Mouse (Mus musculus) ES-Bruce4 (cell line): ENCODE results near the gene Zfp874a. TPM values are rescaled to one million over a fixed set of nuclear protein-coding genes. Genes with fewer than 3 reads are reported as not detected.
"Not testable (repeated sequence)": the region's sequence is repeated elsewhere in the genome, so short reads cannot be mapped to it uniquely, and the experiment has no call there.

Experiments
- H3K27ac ChIP-seq: 2 replicates; pipeline ENCODE4 v1.5.1; 2012; ENCODE audit warnings: low read length, inconsistent platforms; ENCODE audit not compliant: insufficient read depth
- H3K27me3 ChIP-seq: 2 replicates; pipeline ENCODE4 v1.6.1; 2012; ENCODE audit warnings: mild to moderate bottlenecking, low read length, inconsistent platforms; ENCODE audit not compliant: control insufficient read depth, poor library complexity, insufficient read depth, severe bottlenecking
- H3K36me3 ChIP-seq: 2 replicates; pipeline ENCODE4 v1.6.1; 2012; ENCODE audit warnings: inconsistent platforms, mild to moderate bottlenecking, low read length, moderate library complexity; ENCODE audit not compliant: control insufficient read depth, poor library complexity, insufficient read depth, severe bottlenecking
- H3K4me1 ChIP-seq: one replicate; pipeline ENCODE4 v1.8.1; 2011; ENCODE audit warnings: low read length; ENCODE audit not compliant: control insufficient read depth, insufficient read depth
- H3K4me3 ChIP-seq: 2 replicates; pipeline ENCODE4 v1.5.1; 2011; ENCODE audit warnings: low read depth, mild to moderate bottlenecking, low read length
- H3K9ac ChIP-seq: 2 replicates; pipeline ENCODE4 v1.6.1; 2012; ENCODE audit warnings: low read depth, mild to moderate bottlenecking, inconsistent platforms; ENCODE audit not compliant: poor library complexity, severe bottlenecking
- H3K9me3 ChIP-seq: replicated peaks from 2 replicates; pipeline ENCODE4 v1.6.1; 2012; ENCODE audit warnings: mild to moderate bottlenecking, low read length, inconsistent platforms; ENCODE audit not compliant: control insufficient read depth, poor library complexity, insufficient read depth, severe bottlenecking
- CTCF ChIP-seq: IDR thresholded peaks from one replicate; pipeline ENCODE4 v1.8.1; 2011; ENCODE audit warnings: low read depth, low read length
- EP300 ChIP-seq: IDR thresholded peaks from 2 replicates; pipeline ENCODE4 v1.6.1; 2011; ENCODE audit warnings: low read depth, low read length; ENCODE audit not compliant: insufficient read depth
- polyA plus RNA-seq: library from polyadenylated mRNA; stranded (reverse); fragments of >200 nt; gene quantifications from 2 replicates; pipeline ENCODE4 v1.2.4, GENCODE M21; 2011; ENCODE audit warnings: low read depth; ENCODE audit not compliant: missing spikeins, insufficient read depth, insufficient read length

Zfp874a gene
- polyA plus RNA-seq, 1 experiment = 26.9 TPM

- Histone ChIP-seq H3K4me3 (no peak overlapping the region), H3K4me1 (no peaks in the 10 kb centered on the region), H3K27me3 (no peaks in the 10 kb centered on the region), H3K9ac (no peak overlapping the region), H3K9me3 (no peaks in the 10 kb centered on the region), H3K36me3 (peaks cover 24% of the 10 kb centered on the region), H3K27ac (no peak overlapping the region)
- TF ChIP-seq CTCF (no peak), EP300 (0 out of 2 replicates have a peak, but pooled peaks have one; percentile 15)
Measured at GRCm38 (mm10) chr13:67415759-67416158, 35.7 kb downstream of the Zfp874a start.

DNA sequence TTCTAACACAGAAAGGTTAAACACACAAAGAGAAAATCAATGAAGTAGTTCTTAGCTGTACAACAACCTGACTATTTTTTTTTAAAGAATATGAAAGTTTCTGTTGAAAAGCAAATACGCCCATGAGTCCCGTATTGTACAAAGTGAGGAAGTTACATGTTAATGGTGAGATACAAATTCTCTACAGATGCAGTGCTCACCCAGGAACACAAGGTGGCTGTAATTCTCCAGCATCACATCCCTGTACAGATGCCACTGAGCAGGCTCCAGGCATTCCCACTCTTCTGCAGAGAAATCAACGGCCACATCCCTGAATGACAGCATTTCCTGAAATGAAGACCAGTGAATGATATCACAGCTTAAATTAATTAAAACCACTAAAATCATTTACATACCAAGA lies 37.8 kb downstream of the Zfp874a start:
- not testable (repeated sequence) for H3K27me3 ChIP-seq, H3K4me3 ChIP-seq, H3K9me3 ChIP-seq, H3K27ac ChIP-seq, H3K4me1 ChIP-seq, H3K9ac ChIP-seq
- peaks cover 27% of the 10 kb centered on the region for H3K36me3 ChIP-seq

DNA sequence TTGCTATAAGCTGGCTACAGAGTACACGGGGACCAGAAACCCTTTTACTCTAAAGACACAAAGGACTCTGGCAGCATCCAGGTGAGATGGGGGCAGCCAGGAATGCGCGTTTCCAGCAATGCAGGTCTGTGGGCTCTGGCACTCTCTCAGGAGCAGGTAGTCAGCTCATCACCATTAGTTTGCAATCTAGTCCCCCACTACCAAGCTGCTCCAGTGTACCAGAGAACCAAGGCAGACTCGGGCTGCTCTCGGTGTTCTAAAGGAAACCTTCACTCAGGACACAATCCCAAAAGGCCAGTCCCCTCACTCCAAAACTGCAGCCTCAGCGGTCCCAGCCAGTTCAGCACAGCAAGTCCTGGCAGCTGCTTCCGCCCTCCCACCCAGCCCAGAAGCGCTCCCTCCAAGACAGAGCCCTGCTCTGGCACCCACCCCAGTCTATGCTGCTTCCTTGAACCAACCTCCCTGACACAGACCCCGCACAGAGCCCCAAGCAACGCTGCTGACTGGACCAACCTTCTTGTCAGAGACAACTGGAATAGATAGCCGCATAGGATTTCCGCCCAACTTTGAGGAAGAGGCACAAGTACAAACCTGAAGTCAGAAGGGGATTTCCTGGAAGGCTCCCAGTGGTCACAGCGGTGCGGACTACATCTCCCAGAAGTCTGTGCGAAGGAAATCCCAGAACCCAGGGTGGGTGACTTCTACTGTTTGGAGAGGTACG lies 52.1 kb downstream of the Zfp874a start, which contains the start of gene Zfp429:
Gene Zfp429 (minus strand): TSS at position 637 of the 721 bp plus-strand sequence.
- H3K9ac ChIP-seq = peak within 1 kb of the TSS; percentile 56
- H3K27me3 ChIP-seq, H3K9me3 ChIP-seq, H3K27ac ChIP-seq, H3K4me1 ChIP-seq, H3K36me3 ChIP-seq: not testable (repeated sequence)
- H3K4me3 ChIP-seq = peak within 1 kb of the TSS; percentile 98

GRCm38 (mm10) chr13:67376255-67376654 lies 75.2 kb downstream of the Zfp874a start:
- not testable (repeated sequence) for H3K36me3 ChIP-seq, H3K9me3 ChIP-seq, H3K9ac ChIP-seq, H3K4me3 ChIP-seq, H3K27ac ChIP-seq, H3K27me3 ChIP-seq, H3K4me1 ChIP-seq

DNA sequence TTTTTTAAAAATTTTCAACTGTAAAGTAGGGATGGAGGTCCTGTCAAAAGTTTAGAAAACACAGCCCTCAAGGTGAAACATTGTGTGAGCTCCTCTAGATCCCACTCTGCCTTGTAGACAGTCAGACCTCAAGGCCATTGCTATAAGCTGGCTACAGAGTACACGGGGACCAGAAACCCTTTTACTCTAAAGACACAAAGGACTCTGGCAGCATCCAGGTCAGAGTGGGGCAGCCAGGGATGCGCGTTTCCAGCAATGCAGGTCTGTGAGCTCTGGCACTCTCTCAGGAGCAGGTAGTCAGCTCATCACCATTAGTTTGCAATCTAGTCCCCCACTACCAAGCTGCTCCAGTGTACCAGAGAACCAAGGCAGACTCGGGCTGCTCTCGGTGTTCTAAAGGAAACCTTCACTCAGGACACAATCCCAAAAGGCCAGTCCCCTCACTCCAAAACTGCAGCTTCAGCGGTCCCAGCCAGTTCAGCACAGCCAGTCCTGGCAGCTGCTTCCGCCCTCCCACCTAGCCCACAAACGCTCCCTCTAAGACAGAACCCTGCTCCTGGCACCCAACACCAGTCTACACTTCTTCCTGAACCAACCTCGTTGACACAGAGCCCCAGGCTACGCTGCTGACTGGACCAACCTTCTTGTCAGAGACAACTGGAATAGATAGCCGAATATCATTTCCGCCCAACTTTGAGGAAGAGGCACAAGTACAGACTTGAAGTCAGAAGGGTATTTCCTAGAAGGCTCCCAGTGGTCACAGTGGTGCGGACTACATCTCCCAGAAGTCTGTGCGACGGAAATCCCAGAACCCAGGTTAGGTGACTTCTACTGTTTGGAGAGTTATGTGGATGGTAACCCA lies 76.1 kb downstream of the Zfp874a start, which contains the start of the genes Gm28041 and Zfp456:
Gene Gm28041 (minus strand): TSS at position 684 of the 862 bp plus-strand sequence.
Gene Zfp456 (minus strand): TSS at position 761 of the 862 bp plus-strand sequence.
- H3K9ac ChIP-seq = peak within 1 kb of the TSS; percentile 56
- not testable (repeated sequence) for H3K27me3 ChIP-seq, H3K27ac ChIP-seq, H3K36me3 ChIP-seq, H3K9me3 ChIP-seq, H3K4me1 ChIP-seq
- H3K4me3 ChIP-seq = peak within 1 kb of the TSS; percentile 99

Other genes with a start within 250 kb of the Zfp874a start
- 3.2 and 4.2 TPM in 2 replicates for gene Zfp458, start 173.2 kb downstream of the Zfp874a start, polyA plus RNA-seq
- 0.72 TPM in 1 of 2 replicates, not detected in the other for gene Zfp457, start 145.1 kb downstream of the Zfp874a start, polyA plus RNA-seq
- 6.6 and 7.5 TPM in 2 replicates for gene Zfp595, start 119.1 kb downstream of the Zfp874a start, polyA plus RNA-seq
- 2.5 and 4.6 TPM in 2 replicates for gene Gm28044, start 91.1 kb downstream of the Zfp874a start, polyA plus RNA-seq
- gene Zfp953, start 91.0 kb downstream of the Zfp874a start, polyA plus RNA-seq = 3.8 and 4.5 TPM in 2 replicates
- 0.99 TPM in 1 of 2 replicates, not detected in the other for gene Gm28041, start 75.9 kb downstream of the Zfp874a start, polyA plus RNA-seq
- gene Zfp456, start 75.8 kb downstream of the Zfp874a start, polyA plus RNA-seq = 3.7 and 4.0 TPM in 2 replicates
- gene Zfp429, start 51.8 kb downstream of the Zfp874a start, polyA plus RNA-seq = 10.5 and 10.9 TPM in 2 replicates
- 24.0 and 25.7 TPM in 2 replicates for gene Zfp459, start 30.2 kb downstream of the Zfp874a start, polyA plus RNA-seq
- 10.1 and 19.3 TPM in 2 replicates for gene Zfp874b, start 32.6 kb upstream of the Zfp874a start, polyA plus RNA-seq
- gene Zfp58, start 48.9 kb upstream of the Zfp874a start, polyA plus RNA-seq = 10.3 and 10.7 TPM in 2 replicates
- gene Gm26965, start 74.5 kb upstream of the Zfp874a start, polyA plus RNA-seq = not detected in 2 replicates
- 15.0 and 15.5 TPM in 2 replicates for gene Zfp87, start 74.6 kb upstream of the Zfp874a start, polyA plus RNA-seq
- gene Zfp748, start 102.2 kb upstream of the Zfp874a start, polyA plus RNA-seq = 9.3 and 9.9 TPM in 2 replicates
- 10.6 and 11.9 TPM in 2 replicates for gene Zfp729b, start 158.1 kb upstream of the Zfp874a start, polyA plus RNA-seq
- gene Gm49345, start 186.1 kb upstream of the Zfp874a start, polyA plus RNA-seq = 13.8 and 15.6 TPM in 2 replicates
- gene Zfp729a, start 186.2 kb upstream of the Zfp874a start, polyA plus RNA-seq = 10.8 and 11.1 TPM in 2 replicates
- 19.1 and 21.6 TPM in 2 replicates for gene Zfp738, start 235.4 kb upstream of the Zfp874a start, polyA plus RNA-seq